Mouse (Mus musculus) lung, embryonic 15.5 days (tissue): ENCODE data around the gene Serpini1. TPM values are rescaled to one million over a fixed set of nuclear protein-coding genes. Genes with fewer than 3 reads are reported as not detected.

Experiments
- ATAC-seq: fragments of 200-750 bp; cut with Nextera tagmentation; 2 replicates; pipeline ENCODE4 v1.8.0; 2017; ENCODE audit warnings: moderate number of reproducible peaks, borderline replicate concordance; ENCODE audit not compliant: low FRiP score, low TSS enrichment; ENCODE audit errors: extremely low read depth
- H3K27ac ChIP-seq: fragments of 300-500 bp; sonication (generic); 2 replicates; pipeline ENCODE4 v1.5.1; 2015; ENCODE audit warnings: moderate library complexity, mild to moderate bottlenecking, inconsistent platforms
- H3K27me3 ChIP-seq: fragments of 300-500 bp; sonication (generic); 2 replicates; pipeline ENCODE4 v1.6.1; 2015; ENCODE audit warnings: inconsistent platforms
- H3K36me3 ChIP-seq: fragments of 300-500 bp; sonication (generic); 2 replicates; pipeline ENCODE4 v1.6.1; 2015; ENCODE audit warnings: inconsistent platforms
- H3K4me1 ChIP-seq: fragments of 300-500 bp; sonication (generic); 2 replicates; pipeline ENCODE4 v1.6.1; 2015; ENCODE audit warnings: inconsistent platforms
- H3K4me2 ChIP-seq: fragments of 300-500 bp; sonication (generic); 2 replicates; pipeline ENCODE4 v1.6.1; 2015; ENCODE audit warnings: inconsistent platforms, mild to moderate bottlenecking, moderate library complexity
- H3K4me3 ChIP-seq: fragments of 300-500 bp; sonication (generic); 2 replicates; pipeline ENCODE4 v1.5.1; 2015; ENCODE audit warnings: mild to moderate bottlenecking, inconsistent platforms
- H3K9ac ChIP-seq: fragments of 300-500 bp; sonication (generic); 2 replicates; pipeline ENCODE4 v1.6.1; 2015; ENCODE audit warnings: inconsistent platforms
- H3K9me3 ChIP-seq: fragments of 300-500 bp; sonication (generic); 2 replicates; pipeline ENCODE4 v1.6.1; 2016; ENCODE audit warnings: inconsistent platforms
- WGBS: fragments of 180-500 bp; shearing (Covaris S2); methylation state at CpG from one replicate; pipeline ENCODE4 v1.1.7; 2015; 5-methylcytosine and 5-hydroxymethylcytosine counted together
- polyA plus RNA-seq: library from polyadenylated mRNA; unstranded; fragments of >200 nt; fragmentation: Nextera tagmentation; extraction: Ambion mirVana; gene quantifications from 2 replicates; pipeline ENCODE4 v1.2.1, GENCODE M21; 2015

Gene Serpini1
- polyA plus RNA-seq, 1 experiment from 2014 or later: 2.2 TPM

GRCm38 (mm10) chr3:75556695-75557291 lies 554 bp upstream of the Serpini1 start, which contains the start of gene Pdcd10:
Gene Pdcd10 (minus strand): TSS chr3:75556856.
- Histone ChIP-seq H3K9ac (peak within 1 kb of the TSS; percentile 87), H3K27me3 (no peaks in the 10 kb centered on the region), H3K9me3 (no peaks in the 10 kb centered on the region), H3K4me3 (peak within 1 kb of the TSS; percentile 81), H3K36me3 (no peaks in the 10 kb centered on the region), H3K27ac (peak within 1 kb of the TSS; percentile 84), H3K4me2 (peak within 1 kb of the TSS; percentile 77), H3K4me1 (peaks cover 11% of the 10 kb centered on the region)
- ATAC-seq: peak; percentile 97
- WGBS: under 1% methylated on average over 35 of the region's 35 CpGs

- no peaks in the 10 kb centered on the region for H3K27me3 ChIP-seq
- no peaks in the 10 kb centered on the region for H3K4me1 ChIP-seq
- no peak overlapping the region for H3K4me3 ChIP-seq
- H3K36me3 ChIP-seq: no peaks in the 10 kb centered on the region
- no peak for ATAC-seq
- no peak overlapping the region for H3K4me2 ChIP-seq
- no peaks in the 10 kb centered on the region for H3K9me3 ChIP-seq
- 76% methylated on average over 2 of the region's 2 CpGs for WGBS
- no peak overlapping the region for H3K27ac ChIP-seq
- H3K9ac ChIP-seq: no peak overlapping the region
Measured at GRCm38 (mm10) chr3:75574074-75574473, 16.7 kb downstream of the Serpini1 start.

GRCm38 (mm10) chr3:75575582-75575981 lies 18.2 kb downstream of the Serpini1 start:
- Histone ChIP-seq H3K4me2 (no peak overlapping the region), H3K9ac (no peak overlapping the region), H3K4me3 (no peak overlapping the region), H3K36me3 (no peaks in the 10 kb centered on the region), H3K27ac (no peak overlapping the region), H3K4me1 (no peaks in the 10 kb centered on the region), H3K27me3 (no peaks in the 10 kb centered on the region), H3K9me3 (no peaks in the 10 kb centered on the region)
- no peak for ATAC-seq
- WGBS: 63% methylated on average over 1 of the region's 1 CpGs

- Histone ChIP-seq H3K27me3 (no peaks in the 10 kb centered on the region), H3K4me2 (no peak overlapping the region), H3K4me1 (no peaks in the 10 kb centered on the region), H3K36me3 (no peaks in the 10 kb centered on the region), H3K9ac (no peak overlapping the region), H3K9me3 (no peaks in the 10 kb centered on the region), H3K4me3 (no peak overlapping the region), H3K27ac (no peak overlapping the region)
- ATAC-seq: no peak
- 51% methylated on average over 4 of the region's 4 CpGs for WGBS
Measured at GRCm38 (mm10) chr3:75579352-75579751, 22.0 kb downstream of the Serpini1 start.

GRCm38 (mm10) chr3:75583293-75583692 lies 25.9 kb downstream of the Serpini1 start:
- H3K36me3 ChIP-seq: no peaks in the 10 kb centered on the region
- H3K4me1 ChIP-seq: no peaks in the 10 kb centered on the region
- no peaks in the 10 kb centered on the region for H3K9me3 ChIP-seq
- no peak overlapping the region for H3K4me2 ChIP-seq
- no peak overlapping the region for H3K27ac ChIP-seq
- H3K9ac ChIP-seq: no peak overlapping the region
- 79% methylated on average over 3 of the region's 3 CpGs for WGBS
- H3K27me3 ChIP-seq: no peaks in the 10 kb centered on the region
- ATAC-seq: no peak
- no peak overlapping the region for H3K4me3 ChIP-seq

GRCm38 (mm10) chr3:75584898-75585297 lies 27.6 kb downstream of the Serpini1 start:
- Histone ChIP-seq H3K9ac (no peak overlapping the region), H3K4me1 (no peaks in the 10 kb centered on the region), H3K4me3 (no peak overlapping the region), H3K36me3 (no peaks in the 10 kb centered on the region), H3K27me3 (no peaks in the 10 kb centered on the region), H3K4me2 (no peak overlapping the region), H3K9me3 (no peaks in the 10 kb centered on the region), H3K27ac (no peak overlapping the region)
- no peak for ATAC-seq
- 78% methylated on average over 4 of the region's 4 CpGs for WGBS

- no peak for ATAC-seq
Measured at GRCm38 (mm10) chr3:75611019-75611418, 53.7 kb downstream of the Serpini1 start.

GRCm38 (mm10) chr3:75624627-75625026 lies 67.3 kb downstream of the Serpini1 start:
- no peaks in the 10 kb centered on the region for H3K9me3 ChIP-seq
- H3K36me3 ChIP-seq: no peaks in the 10 kb centered on the region
- no peak overlapping the region for H3K9ac ChIP-seq
- no peaks in the 10 kb centered on the region for H3K4me1 ChIP-seq
- H3K27ac ChIP-seq: no peak overlapping the region
- 81% methylated on average over 2 of the region's 2 CpGs for WGBS
- H3K4me3 ChIP-seq: no peak overlapping the region
- no peak overlapping the region for H3K4me2 ChIP-seq
- no peak for ATAC-seq
- H3K27me3 ChIP-seq: no peaks in the 10 kb centered on the region

More at GRCm38 (mm10) chr3:75611019-75611418, 53.7 kb downstream of the Serpini1 start:
- H3K4me1 ChIP-seq: no peaks in the 10 kb centered on the region
- H3K27me3 ChIP-seq: no peaks in the 10 kb centered on the region
- H3K4me2 ChIP-seq: no peak overlapping the region
- H3K9ac ChIP-seq: no peak overlapping the region
- H3K27ac ChIP-seq: no peak overlapping the region
- no peak overlapping the region for H3K4me3 ChIP-seq
- no peaks in the 10 kb centered on the region for H3K36me3 ChIP-seq
- 69% methylated on average over 7 of the region's 7 CpGs for WGBS
- H3K9me3 ChIP-seq: no peaks in the 10 kb centered on the region

GRCm38 (mm10) chr3:75630988-75631615 lies 73.8 kb downstream of the Serpini1 start:
- no peak overlapping the region for H3K9ac ChIP-seq
- 53% methylated on average over 4 of the region's 4 CpGs for WGBS
- no peaks in the 10 kb centered on the region for H3K4me1 ChIP-seq
- no peak overlapping the region for H3K4me3 ChIP-seq
- H3K27ac ChIP-seq: no peak overlapping the region
- H3K4me2 ChIP-seq: no peak overlapping the region
- no peaks in the 10 kb centered on the region for H3K36me3 ChIP-seq
- no peaks in the 10 kb centered on the region for H3K27me3 ChIP-seq
- H3K9me3 ChIP-seq: no peaks in the 10 kb centered on the region
- ATAC-seq: peak; percentile 35; the same call in 1 of the 2 replicates

GRCm38 (mm10) chr3:75633221-75633620 lies 75.9 kb downstream of the Serpini1 start:
- Histone ChIP-seq H3K4me2 (no peak overlapping the region), H3K27me3 (no peaks in the 10 kb centered on the region), H3K36me3 (no peaks in the 10 kb centered on the region), H3K9me3 (no peaks in the 10 kb centered on the region), H3K4me3 (no peak overlapping the region), H3K27ac (no peak overlapping the region), H3K9ac (no peak overlapping the region), H3K4me1 (no peaks in the 10 kb centered on the region)
- 81% methylated on average over 1 of the region's 1 CpGs for WGBS
- no peak for ATAC-seq

- H3K4me2 ChIP-seq: no peak overlapping the region
- no peak overlapping the region for H3K4me3 ChIP-seq
- no peak for ATAC-seq
- WGBS: 64% methylated on average over 4 of the region's 4 CpGs
- H3K4me1 ChIP-seq: no peaks in the 10 kb centered on the region
- no peak overlapping the region for H3K27ac ChIP-seq
- H3K9ac ChIP-seq: no peak overlapping the region
- no peaks in the 10 kb centered on the region for H3K36me3 ChIP-seq
- no peaks in the 10 kb centered on the region for H3K9me3 ChIP-seq
- H3K27me3 ChIP-seq: no peaks in the 10 kb centered on the region
Measured at GRCm38 (mm10) chr3:75633635-75634034, 76.3 kb downstream of the Serpini1 start.

- WGBS: 90% methylated on average over 1 of the region's 1 CpGs
- Histone ChIP-seq H3K4me2 (no peak overlapping the region), H3K4me3 (no peak overlapping the region), H3K36me3 (no peaks in the 10 kb centered on the region), H3K9ac (no peak overlapping the region), H3K9me3 (no peaks in the 10 kb centered on the region), H3K27me3 (no peaks in the 10 kb centered on the region), H3K27ac (no peak overlapping the region), H3K4me1 (no peaks in the 10 kb centered on the region)
- no peak for ATAC-seq
Measured at GRCm38 (mm10) chr3:75635648-75636047, 78.3 kb downstream of the Serpini1 start.
